Mouse (Mus musculus): ENCODE data around the gene Spata31d1d. TPM values are rescaled to one million over a fixed set of nuclear protein-coding genes. Genes with fewer than 3 reads are reported as not detected.
"Not testable (repeated sequence)": the region's sequence is repeated elsewhere in the genome, so short reads cannot be mapped to it uniquely, and the experiment has no call there.

The Spata31d1d gene
- total RNA-seq, 2 experiments from 2014 or later: not detected

DNA sequence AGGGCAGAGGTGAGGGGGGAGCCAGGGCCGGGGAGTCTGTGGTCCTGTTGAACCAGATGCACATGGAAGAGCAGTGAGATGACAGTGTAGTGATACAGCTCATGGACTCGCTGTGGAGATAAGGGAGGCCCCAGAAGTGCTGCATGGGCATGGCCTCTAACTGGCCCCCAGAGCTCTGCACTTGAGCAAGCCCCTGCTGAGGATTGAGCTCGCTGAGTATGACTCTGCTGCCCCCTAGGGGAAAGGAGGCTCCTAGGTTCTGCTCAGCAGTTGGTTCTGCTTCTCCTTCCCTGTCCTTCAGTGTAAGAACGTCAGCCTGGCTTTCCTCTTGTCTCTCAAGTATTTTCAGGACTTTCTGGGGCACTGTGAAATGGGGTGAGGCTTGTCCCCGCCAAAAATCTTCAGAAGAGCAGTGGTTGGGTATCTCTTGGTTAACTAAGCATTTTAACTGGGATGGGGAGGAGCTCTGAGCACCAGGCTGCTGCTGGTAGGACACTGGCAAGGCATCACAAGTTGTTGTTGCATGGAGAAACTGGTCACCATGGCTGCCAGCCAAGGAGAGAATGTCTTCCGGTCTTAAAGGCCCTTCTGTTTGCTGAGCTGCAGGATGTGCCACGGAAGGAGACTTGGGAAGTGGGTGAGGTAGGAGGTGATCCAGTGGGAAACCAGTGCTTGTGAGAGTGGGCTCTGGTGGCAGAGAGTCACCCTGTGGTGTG is 3.0 kb downstream of the Spata31d1d start:
- DNase-seq: peak; percentile 69 to 86

DNA sequence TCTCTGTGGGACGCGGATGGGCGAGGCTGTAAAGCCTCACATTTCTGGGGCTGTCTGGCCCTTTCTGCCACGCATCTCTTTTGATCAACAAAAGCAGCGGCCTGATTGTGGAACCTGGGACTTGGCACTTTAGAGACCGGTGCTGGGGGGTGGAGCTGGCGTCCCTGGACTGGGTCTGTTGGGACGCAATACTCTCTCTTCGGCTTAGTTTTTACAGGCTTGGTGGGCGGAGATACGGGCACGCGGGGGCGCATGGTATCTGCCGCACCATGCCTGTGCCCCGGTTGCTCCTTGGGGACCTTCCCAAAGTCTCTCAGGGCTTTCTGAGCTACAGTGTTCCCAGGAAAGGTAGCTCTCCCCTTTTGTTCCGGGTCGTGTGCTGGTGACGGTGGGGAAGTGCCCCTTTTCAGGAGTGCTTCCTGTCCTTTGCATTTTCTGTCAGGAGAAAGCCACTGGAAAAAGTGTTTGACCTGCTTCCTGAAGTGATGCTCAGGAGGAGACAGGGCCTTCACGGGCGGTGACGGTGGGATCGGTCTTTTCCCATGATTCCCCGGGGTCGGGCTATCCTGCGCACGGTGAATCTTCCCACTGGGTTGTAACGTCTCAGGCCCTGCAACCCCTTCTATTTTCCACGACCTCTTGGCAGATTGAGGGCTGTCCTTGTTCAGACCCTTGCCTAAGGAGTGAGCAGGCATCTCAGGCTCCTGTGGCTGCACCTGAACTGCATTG is 5.2 kb downstream of the Spata31d1d start:
- DNase-seq: no peak

DNA sequence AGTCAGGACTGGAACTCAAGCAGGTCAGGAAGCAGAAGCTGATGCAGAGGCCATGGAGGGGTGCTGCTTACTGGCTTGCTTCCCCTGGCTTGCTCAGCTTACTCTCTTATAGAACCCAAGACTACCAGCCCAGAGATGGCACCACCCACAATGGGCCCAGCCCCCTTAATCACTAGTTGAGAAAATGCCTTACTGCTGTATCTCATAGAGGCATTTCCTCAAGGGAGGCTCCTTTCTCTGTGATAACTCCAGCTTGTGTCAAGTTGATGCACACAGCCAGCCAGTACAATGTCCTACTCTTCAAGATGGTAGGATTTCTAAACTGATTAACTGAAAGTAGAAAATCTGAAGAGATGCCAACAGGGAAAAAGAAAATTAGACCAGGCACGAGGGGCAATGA is 9.5 kb downstream of the Spata31d1d start:
- not testable (repeated sequence) for DNase-seq

DNA sequence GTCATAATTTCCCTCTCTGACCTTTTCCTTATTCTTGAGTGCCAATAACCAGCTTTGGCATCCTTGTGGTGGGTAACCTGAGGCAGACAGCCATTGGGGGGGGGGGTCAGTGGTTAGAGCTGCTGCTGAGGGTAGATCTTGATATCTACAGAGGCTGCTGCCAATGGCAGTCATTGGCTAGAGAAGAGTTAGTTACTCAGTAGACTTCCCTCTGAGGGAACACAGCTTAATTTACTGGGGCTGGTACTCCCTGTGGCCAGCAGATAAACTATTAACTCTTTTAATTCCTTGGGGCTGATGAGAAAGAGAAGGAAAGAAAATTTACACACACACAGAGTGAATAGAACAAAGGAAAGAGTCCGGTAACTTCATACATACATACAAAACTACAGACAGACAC is 12.1 kb downstream of the Spata31d1d start:
- no peak for DNase-seq

DNA sequence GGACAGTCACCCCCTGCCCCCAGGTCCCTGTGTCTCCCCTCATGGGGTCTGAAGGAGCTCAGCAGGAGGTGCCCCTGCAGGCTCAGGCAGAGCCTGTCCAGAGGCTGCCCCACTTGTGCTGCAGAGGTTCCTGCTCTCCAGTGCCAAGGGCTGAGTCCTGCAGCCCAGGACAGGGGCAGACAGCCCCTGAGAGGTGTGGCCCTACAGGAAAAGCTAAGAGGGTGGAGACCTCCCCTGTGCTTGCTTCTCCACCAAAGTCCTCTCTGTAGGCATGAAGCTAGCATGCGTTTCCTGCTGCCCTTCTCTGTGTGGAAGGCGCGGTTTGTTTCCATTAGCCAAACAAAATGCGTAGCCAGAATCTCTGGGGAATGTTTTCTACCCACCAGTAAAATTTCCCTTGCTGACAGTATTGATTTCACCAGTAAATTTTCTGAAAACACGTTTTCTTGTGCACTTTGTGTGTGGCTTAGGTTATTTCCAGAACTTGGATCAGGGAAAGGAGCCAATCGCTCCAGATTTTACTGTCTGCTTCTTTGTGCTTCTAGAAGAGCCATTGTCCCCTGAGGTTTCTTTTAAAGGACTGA is 12.6 kb downstream of the Spata31d1d start:
- not testable (repeated sequence) for DNase-seq

DNA sequence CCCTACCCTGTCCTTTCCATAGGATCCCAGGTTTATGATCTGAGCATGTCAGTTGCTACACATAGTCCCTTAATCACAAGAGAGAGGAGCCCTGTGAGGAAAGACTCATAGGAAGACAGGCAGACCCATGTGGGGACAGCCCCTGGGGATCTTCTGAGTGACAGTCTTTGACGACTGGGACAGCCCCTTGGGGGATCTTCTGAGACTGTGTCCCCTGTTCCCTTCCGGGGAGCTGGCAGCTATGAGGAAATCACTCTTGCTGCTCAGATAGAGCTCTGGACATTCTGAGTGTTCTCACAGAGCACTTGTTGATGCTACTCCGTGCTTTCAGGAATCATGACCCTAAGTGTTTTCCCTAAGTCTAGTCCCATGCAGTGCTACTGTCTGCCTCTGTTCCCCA is 17.8 kb downstream of the Spata31d1d start:
- no peak for DNase-seq

DNA sequence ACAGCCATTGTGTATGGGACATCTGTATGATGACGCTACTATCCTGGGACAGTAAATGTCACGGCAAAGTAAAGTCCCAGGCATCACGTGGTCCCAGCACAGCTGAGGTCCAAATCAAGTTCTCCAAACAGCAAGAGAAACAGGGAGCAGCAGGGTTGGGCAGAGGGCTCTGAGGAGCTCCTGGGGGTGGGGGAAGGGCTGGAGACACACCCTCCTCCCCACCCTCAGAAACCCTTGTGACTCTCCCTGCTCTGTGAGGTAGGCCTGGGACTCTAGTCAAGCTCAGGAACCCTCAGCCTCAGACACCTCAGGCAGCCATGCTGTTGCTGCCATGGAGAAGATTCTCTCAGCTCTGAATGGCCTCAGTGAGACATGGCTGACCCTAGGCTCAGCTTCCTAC is 19.6 kb downstream of the Spata31d1d start, which contains the start of gene Spata31d1b:
Gene Spata31d1b (plus strand): TSS at position 301 of the 400 bp plus-strand sequence.
- not testable (repeated sequence) for DNase-seq

DNA sequence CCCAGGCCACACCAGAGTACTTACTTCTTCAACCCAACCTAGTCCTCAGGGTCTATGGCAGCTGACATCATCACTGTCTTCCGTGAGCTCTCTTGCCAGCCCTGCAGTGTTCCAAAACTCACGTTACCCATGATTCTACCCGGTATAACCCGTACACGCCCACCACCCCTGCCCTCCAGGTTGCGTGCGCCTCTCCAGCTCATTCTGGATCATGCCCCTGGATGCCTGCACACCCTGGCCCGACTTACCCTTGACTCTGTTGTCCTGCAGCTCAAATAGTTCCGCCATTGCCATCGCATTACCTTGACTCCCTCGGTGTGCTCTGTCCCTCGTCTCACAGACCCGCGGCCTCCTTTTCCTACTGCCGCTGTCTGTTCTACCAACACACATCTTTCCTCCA is 21.3 kb downstream of the Spata31d1d start, which contains the start of gene Spata31d1a:
Gene Spata31d1a (minus strand): TSS at position 101 of the 400 bp plus-strand sequence.
- no peak for DNase-seq

DNA sequence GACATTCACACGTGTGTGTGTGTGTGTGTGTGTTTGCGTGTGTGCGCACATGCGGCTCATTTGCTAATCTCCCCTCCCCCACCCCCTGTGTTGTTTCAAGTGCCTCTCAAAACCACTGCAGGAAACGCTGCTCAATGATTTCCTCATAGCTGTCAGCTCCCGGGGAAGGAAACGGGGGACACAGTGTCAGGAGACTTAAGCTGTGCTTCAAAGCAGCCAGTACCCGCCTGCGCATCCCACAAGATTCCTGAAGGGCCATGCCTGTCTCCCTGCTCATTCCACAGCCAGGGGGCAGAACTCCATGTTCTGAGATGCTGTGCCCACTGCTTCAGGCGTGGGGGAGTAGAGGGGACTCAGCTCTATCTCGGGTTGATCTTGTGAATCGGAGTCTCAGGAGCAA is 27.0 kb downstream of the Spata31d1d start:
- DNase-seq: peak in 1 of 2 experiments; percentile 14

DNA sequence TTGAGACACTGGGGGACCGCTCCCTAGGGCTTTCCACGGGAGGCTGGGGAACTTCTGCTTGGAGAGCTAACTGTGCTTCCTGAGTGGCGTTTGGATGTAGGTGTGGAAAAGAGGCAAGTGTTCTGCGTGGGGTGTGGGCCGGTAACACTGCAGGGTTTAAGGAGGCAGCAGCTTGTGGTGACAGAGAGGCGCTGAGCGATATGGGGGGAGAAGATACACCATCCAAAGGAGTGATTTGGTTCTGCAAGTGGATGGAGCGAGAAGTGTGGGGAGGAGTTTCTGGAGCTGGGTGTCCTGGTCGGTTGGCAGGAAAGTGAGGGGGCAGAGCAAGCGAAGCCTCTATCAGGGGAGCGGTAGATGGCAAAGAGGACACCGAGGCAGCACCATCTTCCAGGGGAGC is 28.0 kb downstream of the Spata31d1d start:
- DNase-seq: no peak

DNA sequence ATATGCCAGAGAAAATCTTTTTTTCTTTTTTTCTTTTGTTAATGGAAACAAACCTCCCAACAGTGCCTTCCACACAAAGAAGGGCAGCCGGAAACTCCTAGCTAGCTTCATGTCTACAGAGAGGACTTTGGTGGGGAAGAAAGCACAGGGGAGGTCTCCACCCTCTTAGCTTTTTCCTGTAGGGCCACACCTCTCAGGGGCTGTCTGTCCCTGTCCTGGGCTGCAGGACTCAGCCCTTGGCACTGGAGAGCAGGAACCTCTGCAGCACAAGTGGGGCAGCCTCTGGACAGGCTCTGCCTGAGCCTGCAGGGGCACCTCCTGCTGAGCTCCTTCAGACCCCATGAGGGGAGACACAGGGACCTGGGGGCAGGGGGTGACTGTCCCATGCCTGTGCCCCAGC is 31.4 kb downstream of the Spata31d1d start:
- not testable (repeated sequence) for DNase-seq

DNA sequence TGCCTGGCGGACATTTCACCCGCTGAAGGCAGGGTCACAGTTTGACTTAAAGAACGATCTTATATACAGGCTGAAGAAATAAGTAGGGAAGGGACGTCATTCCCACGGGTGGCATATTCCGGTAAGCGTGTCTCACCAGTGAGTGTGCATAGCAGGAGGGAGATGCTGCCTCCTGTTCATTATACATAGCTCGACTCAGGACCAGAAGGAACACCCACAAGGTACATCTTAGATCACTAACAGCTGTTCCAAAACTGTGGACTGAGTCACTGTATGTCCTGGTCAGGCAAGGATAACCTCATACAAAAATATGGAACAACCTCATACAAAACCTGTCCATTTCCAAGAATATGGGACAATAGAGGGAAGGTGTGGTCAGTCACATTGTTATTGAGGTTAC is 32.4 kb downstream of the Spata31d1d start:
- no peak for DNase-seq

DNA sequence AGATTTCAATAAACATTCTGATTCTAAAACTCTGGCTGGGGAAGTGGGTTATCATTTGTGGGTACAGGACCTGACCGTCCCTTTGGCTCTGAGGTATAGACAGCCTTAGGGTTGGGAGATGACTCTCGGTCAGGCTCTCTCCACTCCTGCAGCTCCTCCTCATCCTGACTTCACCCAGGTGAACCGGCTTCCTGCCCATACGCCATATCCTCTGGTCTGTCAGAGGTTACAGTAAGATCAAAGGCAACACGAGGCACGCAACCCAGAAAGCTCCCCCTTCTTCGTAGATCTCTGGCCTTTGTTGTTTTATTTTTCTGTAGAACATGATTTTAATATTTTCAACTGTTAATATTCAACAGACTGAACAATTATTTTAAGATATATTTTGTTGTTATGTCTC is 35.8 kb downstream of the Spata31d1d start:
- no peak for DNase-seq

DNA sequence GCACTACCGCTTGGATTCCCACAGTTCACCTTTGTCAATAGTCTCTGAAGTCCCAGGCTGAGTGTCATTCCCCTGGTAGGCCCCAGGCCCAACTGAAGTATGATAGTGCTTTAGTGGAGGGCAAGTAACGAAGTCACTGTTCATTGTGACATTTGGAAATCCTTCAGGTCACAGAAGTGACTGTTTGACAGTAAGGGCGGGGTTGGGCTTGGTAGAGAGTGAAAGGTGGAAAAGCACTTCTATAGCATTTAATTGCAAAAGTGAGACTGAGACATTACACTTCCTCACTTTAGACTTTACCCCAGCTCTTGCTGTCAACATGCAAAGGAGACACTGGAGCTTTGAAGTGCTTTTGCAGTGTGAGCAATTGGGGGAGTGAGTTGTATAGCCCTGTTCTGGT is 37.5 kb downstream of the Spata31d1d start, which contains the start of gene 4921517D22Rik:
Gene 4921517D22Rik (minus strand): TSS at position 101 of the 400 bp plus-strand sequence.
- no peak for DNase-seq

DNA sequence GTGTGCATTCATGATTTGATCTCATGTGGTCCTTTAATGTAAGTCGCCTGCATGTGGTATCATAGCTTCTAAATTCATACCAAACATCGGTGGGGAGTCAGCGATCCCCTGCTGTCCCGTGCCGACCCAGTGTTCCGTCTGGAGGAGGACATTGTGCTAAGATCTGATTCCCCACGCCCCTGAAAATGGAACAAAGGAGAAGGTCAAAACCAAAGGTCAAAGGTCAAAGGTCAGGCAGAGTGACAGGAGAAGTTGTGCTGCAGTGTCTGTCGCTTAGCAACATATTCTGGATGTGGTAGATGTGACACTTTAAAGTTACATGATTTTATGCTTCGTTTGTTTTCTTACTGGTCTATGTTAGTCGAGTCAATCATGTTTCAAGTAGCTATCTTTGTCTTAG is 40.1 kb downstream of the Spata31d1d start:
- DNase-seq: no peak

DNA sequence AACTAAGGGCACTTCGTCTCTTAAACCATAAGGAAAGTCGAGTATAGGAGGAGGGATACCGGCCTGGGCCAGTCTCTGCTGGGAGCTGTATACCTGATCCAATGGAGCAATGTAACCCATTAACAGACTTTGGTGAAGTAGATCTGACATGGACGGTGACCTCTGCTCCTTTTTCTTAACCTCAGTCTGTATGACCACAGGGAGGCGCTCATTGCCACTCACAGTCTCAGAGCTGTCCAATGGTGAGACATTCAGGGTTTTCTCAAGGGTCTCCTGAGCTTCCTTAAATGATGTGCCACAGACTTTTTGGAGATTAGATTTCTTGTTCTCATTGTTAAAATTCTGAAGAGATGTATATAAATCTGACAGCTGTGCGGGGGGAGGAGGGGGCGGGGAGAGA is 41.0 kb downstream of the Spata31d1d start:
- no peak for DNase-seq

DNA sequence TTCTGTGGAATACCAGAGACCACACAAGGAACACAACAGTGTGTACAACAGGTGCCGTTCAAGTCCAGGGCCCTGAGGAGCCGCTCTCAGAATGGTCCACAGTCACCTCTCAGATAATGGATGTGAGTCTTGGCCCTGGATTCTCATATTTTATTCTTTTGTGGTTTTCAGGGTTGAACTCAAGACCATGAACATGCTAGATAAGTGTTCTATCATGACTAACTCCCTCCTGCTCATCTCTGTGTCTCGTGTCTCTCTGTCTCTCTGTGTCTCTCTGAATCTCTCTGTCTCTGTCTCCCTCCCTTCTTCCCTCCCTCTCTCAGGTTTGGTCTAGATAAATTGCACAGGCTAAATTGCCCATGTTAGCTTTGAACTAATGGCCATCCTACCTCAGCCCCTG is 41.7 kb downstream of the Spata31d1d start:
- no peak for DNase-seq

DNA sequence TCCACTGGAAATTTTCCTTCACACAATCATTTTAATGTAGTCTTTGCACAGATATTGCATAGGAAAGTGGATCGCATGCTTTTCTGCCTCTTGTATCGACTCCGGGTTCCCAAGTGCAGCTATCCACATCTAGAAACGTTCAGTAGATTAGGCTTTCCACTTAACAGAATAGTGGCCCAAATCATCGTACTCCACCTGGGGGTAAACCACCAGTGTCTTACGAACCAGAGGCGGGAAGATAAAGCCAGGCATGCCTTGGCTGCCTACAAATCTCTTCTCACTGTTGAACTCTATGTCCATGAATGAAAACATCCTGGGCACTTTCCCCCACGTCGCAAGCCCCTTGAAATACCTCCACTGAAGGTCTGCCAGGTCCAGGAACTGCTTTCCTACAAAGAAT is 42.2 kb downstream of the Spata31d1d start:
- DNase-seq: no peak

DNA sequence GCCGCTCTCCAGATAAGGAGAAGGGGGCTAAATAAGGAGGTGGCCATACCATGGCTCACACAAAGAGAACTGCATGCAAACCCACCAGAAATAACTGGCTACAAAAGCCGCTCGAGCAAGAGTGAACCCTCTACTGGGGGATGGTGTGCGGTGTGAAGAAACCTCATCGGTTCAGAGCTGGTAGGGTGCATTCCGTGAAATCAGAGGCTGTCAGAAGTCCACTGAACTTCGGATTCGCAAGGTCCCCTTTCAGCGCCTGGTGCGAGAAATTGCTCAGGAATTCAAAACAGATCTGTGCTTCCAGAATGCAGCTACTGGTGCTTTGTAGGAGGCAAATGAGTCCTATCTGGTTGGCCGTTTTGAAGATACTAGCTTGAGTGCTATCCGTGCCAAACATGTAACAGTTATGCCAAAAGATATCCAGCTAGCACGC is 43.2 kb downstream of the Spata31d1d start:
- peak in 1 of 2 experiments; percentile 29 for DNase-seq

DNA sequence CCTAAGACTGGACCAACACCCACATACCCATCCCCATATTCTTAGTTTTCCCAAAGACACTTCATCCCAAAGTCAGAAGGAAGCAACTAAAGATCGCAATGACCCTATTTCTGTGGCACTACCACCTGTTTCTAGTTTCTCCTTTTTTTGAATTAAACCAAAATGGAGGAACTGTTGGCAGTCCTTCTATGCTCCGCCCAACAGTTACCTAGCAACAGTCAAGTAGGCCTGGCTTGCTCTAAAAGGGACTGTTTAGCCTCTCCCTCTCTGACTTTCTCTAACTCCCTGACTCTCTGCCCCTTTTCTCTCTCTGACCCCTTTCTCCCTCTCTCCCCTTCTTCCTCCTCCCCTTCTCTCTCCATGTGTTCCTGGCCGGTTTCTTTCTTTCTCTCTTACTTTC is 46.3 kb downstream of the Spata31d1d start:
- no peak for DNase-seq

DNA sequence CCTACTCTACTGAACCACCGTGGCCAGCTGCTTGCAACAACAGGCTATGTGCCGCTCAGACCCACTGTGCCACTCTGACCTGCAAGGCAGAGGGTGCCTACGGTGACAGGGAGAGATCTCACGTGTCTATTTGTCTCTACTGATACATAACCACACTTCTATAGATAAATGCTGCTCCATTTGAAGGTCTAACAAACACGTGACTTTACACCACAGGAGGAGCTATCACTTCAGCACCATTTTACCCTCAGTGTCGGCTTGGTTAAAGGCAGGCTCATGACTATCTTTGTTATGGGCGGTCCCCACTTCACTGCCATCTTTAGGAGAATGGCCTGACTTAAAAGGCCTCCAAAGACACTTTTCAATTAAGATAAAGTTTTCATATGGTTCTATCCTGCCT is 48.9 kb downstream of the Spata31d1d start:
- no peak for DNase-seq

DNA sequence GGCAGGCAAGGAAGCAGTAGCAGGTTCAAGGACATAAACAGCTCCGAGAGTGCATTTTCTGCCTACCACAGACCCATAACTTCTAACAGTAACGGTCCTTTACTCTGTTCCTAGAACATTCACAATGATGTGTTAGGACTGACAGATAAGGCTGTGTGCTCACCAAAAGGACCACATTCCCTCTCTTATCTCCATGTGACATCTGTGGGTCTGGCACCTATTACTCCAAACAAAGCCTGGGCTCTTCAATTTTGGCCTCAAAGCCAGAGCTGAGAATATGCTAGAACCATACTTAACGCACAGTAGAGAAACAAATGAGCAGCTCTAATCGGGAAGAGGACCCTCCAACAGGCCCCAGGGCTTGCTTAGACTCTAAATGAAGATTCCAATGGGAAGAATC is 51.6 kb downstream of the Spata31d1d start:
- DNase-seq: no peak

DNA sequence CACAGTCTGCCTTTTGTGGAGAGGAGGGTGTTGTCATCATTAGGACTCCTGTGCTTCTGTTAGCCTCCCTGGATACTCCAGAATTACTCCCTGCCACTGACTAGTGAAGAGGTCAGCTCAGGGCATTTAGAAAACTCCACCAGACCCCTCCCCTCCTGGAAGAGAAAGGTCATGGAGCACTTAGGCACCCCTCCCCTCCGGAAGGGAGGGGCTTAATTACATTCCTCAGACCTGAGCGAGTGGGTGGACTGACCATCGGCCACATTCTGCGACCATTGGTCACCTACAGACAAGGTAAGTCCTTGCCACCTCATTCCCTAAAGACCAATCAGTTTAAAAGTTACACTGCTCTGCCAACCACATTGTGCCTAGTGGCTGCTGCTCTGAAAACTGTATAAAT is 52.2 kb downstream of the Spata31d1d start:
- DNase-seq: no peak

All from adrenal gland, postnatal 36 days (tissue).